Mouse (Mus musculus): ENCODE data around the gene Adgrd1. TPM values are rescaled to one million over a fixed set of nuclear protein-coding genes. Genes with fewer than 3 reads are reported as not detected.

Gene Adgrd1
- polyA plus RNA-seq, 1 experiment from 2014 or later, result 1.6 TPM

DNA sequence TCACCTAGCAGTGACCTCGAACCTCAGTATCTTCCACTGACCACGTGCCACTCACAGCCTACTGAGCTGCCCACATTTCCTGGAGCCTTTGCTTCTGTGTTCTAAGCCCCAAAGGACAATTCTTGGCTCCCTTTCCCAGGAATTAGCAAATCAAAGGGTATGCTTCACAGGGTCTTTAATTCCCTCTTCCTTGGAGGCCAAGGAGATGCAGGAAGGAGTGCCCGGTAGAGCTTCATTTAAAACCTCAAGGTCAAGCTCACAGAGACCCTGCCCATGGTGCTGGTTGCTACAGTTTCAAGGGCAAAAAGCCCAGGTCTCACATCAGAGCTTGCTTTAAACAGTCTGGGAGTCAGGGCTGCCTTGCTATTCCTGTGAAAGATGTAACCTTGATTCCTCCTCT lies 145.7 kb downstream of the Adgrd1 start:
- Histone ChIP-seq H3K9ac (ENCODE audit: low read depth, low read length) (no peak overlapping the region), H3K4me2 (replicated peaks; ENCODE audit: low read depth) (no peak overlapping the region), H3K27ac (ENCODE audit: low read depth, low read length) (no peak overlapping the region), H3K36me3 (ENCODE audit: control insufficient read depth, insufficient read depth) (no peaks in the 10 kb centered on the region), H3K4me1 (replicated peaks; ENCODE audit: control insufficient read depth, insufficient read depth, low read length) (no peaks in the 10 kb centered on the region), H3K27me3 (replicated peaks; ENCODE audit: control insufficient read depth, insufficient read depth, low read length) (no peaks in the 10 kb centered on the region), H3K9me3 (ENCODE audit: control insufficient read depth) (no peaks in the 10 kb centered on the region), H3K4me3 (ENCODE audit: low read depth, low read length) (no peak overlapping the region)
- WGBS, result 58% methylated on average over 3 of the region's 3 CpGs
- no peak for TF ChIP-seq CTCF (IDR thresholded peaks at IDR 0.05; ENCODE audit: low read depth)
- ATAC-seq, result no peak

DNA sequence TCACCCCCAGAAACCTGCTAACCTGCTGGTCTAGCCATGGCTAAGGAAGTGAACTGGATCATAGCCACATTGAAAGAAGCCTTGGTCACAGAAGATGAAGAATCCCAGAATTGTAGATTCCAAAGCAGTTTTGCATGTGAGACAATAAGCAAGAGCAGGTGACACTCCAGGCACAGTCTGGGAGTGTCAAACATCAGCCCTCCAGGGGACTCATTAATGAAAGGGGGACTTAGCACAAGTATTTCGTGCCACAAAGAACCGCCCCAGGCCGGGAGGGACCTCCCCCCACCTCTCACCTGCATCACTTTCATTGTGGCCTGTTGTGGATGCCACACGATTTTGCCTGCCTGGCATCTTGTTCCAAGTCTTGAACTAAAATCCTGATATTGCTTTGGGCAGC lies 146.6 kb downstream of the Adgrd1 start:
- Histone ChIP-seq H3K36me3 (ENCODE audit: control insufficient read depth, insufficient read depth) (no peaks in the 10 kb centered on the region), H3K9ac (ENCODE audit: low read depth, low read length) (no peak overlapping the region), H3K27me3 (replicated peaks; ENCODE audit: control insufficient read depth, insufficient read depth, low read length) (no peaks in the 10 kb centered on the region), H3K4me1 (replicated peaks; ENCODE audit: control insufficient read depth, insufficient read depth, low read length) (no peaks in the 10 kb centered on the region), H3K4me2 (replicated peaks; ENCODE audit: low read depth) (no peak overlapping the region), H3K4me3 (ENCODE audit: low read depth, low read length) (no peak overlapping the region), H3K9me3 (ENCODE audit: control insufficient read depth) (no peaks in the 10 kb centered on the region), H3K27ac (ENCODE audit: low read depth, low read length) (no peak overlapping the region)
- ATAC-seq, result no peak
- WGBS, result 80% methylated on average over 4 of the region's 4 CpGs
- no peak for TF ChIP-seq CTCF (IDR thresholded peaks at IDR 0.05; ENCODE audit: low read depth)

DNA sequence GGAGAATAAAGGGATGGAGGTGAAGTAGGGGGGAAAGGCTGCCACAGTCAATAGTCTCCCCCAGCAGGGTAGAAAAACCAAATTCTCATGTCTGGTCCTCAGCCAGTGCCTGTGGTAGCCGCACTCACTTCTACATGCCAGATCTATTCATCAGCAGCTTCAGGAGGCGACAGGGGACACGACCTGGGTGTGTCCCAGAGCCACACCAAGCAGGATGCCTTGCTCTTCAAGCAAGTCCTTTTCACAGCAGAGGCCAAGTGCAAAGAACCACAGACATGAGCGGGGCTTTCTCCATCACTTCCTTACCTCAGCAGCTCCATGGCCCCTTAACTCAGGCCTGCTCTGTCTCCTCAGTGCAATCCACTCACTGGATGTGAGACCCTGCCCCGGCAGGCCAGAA lies 147.8 kb downstream of the Adgrd1 start:
- ATAC-seq, result no peak
- Histone ChIP-seq H3K4me2 (replicated peaks; ENCODE audit: low read depth) (no peak overlapping the region), H3K36me3 (ENCODE audit: control insufficient read depth, insufficient read depth) (no peaks in the 10 kb centered on the region), H3K27me3 (replicated peaks; ENCODE audit: control insufficient read depth, insufficient read depth, low read length) (no peaks in the 10 kb centered on the region), H3K4me1 (replicated peaks; ENCODE audit: control insufficient read depth, insufficient read depth, low read length) (no peaks in the 10 kb centered on the region), H3K9ac (ENCODE audit: low read depth, low read length) (no peak overlapping the region), H3K4me3 (ENCODE audit: low read depth, low read length) (no peak overlapping the region), H3K9me3 (ENCODE audit: control insufficient read depth) (no peaks in the 10 kb centered on the region), H3K27ac (ENCODE audit: low read depth, low read length) (no peak overlapping the region)
- TF ChIP-seq CTCF (IDR thresholded peaks at IDR 0.05; ENCODE audit: low read depth), result no peak
- 30% methylated on average over 5 of the region's 5 CpGs for WGBS

DNA sequence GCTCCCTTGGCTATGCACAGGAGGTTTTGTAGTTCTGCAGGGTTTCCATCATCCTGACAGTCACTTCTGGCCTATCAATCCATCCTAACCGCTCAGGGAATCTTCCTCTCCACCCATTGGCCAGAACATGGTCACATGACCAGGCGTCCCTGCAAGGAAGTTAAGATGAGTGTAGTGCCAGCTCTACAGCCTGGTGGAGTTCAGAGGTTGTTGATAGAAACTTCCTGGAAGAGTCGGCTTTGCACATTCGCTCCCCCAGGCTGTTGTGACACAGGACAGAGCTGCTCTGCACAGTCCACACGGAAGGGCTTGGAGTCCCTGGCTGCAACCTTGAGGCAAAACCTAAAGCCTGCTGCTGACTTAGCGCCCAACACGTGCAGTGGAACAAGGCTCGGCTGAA lies 152.5 kb downstream of the Adgrd1 start:
- H3K36me3 ChIP-seq (ENCODE audit: control insufficient read depth, insufficient read depth), result no peaks in the 10 kb centered on the region
- ATAC-seq, result no peak
- H3K27me3 ChIP-seq (replicated peaks; ENCODE audit: control insufficient read depth, insufficient read depth, low read length), result no peaks in the 10 kb centered on the region
- no peaks in the 10 kb centered on the region for H3K4me1 ChIP-seq (replicated peaks; ENCODE audit: control insufficient read depth, insufficient read depth, low read length)
- H3K9me3 ChIP-seq (ENCODE audit: control insufficient read depth), result no peaks in the 10 kb centered on the region
- no peak overlapping the region for H3K27ac ChIP-seq (ENCODE audit: low read depth, low read length)
- WGBS, result 65% methylated on average over 8 of the region's 8 CpGs
- no peak for TF ChIP-seq CTCF (IDR thresholded peaks at IDR 0.05; ENCODE audit: low read depth)
- no peak overlapping the region for H3K9ac ChIP-seq (ENCODE audit: low read depth, low read length)
- no peak overlapping the region for H3K4me2 ChIP-seq (replicated peaks; ENCODE audit: low read depth)
- H3K4me3 ChIP-seq (ENCODE audit: low read depth, low read length), result no peak overlapping the region

Other genes starting within 250 kb of the Adgrd1 start
- 0.13 and 0.34 TPM in 2 replicates for gene Rimbp2, start 143.3 kb upstream of the Adgrd1 start, polyA plus RNA-seq (2015; fragmentation: Nextera tagmentation; extraction: Ambion mirVana)
- 8.7 and 12.3 TPM in 2 replicates for gene Stx2, start 88.2 kb upstream of the Adgrd1 start, polyA plus RNA-seq (2015; fragmentation: Nextera tagmentation; extraction: Ambion mirVana)
- 191 and 196 TPM in 2 replicates for gene Ran, start 76.7 kb upstream of the Adgrd1 start, polyA plus RNA-seq (2015; fragmentation: Nextera tagmentation; extraction: Ambion mirVana)

All from intestine, postnatal 0 days (tissue).